Mouse (Mus musculus): ENCODE measurements at regions not wholly inside any gene's neighbourhood (a gene's known extent, or its start where the extent isn't known, plus 50 kb on each side); places are given as distances from the start of the nearest gene placed in this dataset.

GRCm38 (mm10) chr9:41532786-41533185 is 371.3 kb upstream of the Ubash3b start:
- no peak for ATAC-seq (ENCODE audit: insufficient number of reproducible peaks, insufficient read depth, low FRiP score, low TSS enrichment, low read depth)
- 0 out of 2 replicates have a peak overlapping the region, but pooled peaks have one; percentile 55 for H3K27ac ChIP-seq
- no peaks in the 10 kb centered on the region for H3K27me3 ChIP-seq
- no peaks in the 10 kb centered on the region for H3K9me3 ChIP-seq
- peaks cover 19% of the 10 kb centered on the region for H3K36me3 ChIP-seq
- peaks cover 17% of the 10 kb centered on the region for H3K4me1 ChIP-seq
- no peak overlapping the region for H3K9ac ChIP-seq
- no peak overlapping the region for H3K4me3 ChIP-seq
- H3K4me2 ChIP-seq: no peak overlapping the region
- WGBS: 80% methylated on average over 3 of the region's 3 CpGs

GRCm38 (mm10) chr9:41532290-41532689 is 370.8 kb upstream of the Ubash3b start:
- no peak overlapping the region for H3K4me3 ChIP-seq
- H3K27me3 ChIP-seq: no peaks in the 10 kb centered on the region
- no peak overlapping the region for H3K9ac ChIP-seq
- no peak overlapping the region for H3K27ac ChIP-seq
- ATAC-seq (ENCODE audit: insufficient number of reproducible peaks, insufficient read depth, low FRiP score, low TSS enrichment, low read depth): no peak
- H3K36me3 ChIP-seq: peaks cover 22% of the 10 kb centered on the region
- H3K4me1 ChIP-seq: peaks cover 17% of the 10 kb centered on the region
- H3K4me2 ChIP-seq: no peak overlapping the region
- no peaks in the 10 kb centered on the region for H3K9me3 ChIP-seq
- WGBS: 77% methylated on average over 7 of the region's 7 CpGs

- Histone ChIP-seq H3K27me3 (no peaks in the 10 kb centered on the region), H3K27ac (no peak overlapping the region), H3K36me3 (peaks cover 22% of the 10 kb centered on the region), H3K9me3 (no peaks in the 10 kb centered on the region), H3K9ac (no peak overlapping the region), H3K4me2 (no peak overlapping the region), H3K4me1 (peaks cover 17% of the 10 kb centered on the region), H3K4me3 (no peak overlapping the region)
- WGBS: 74% methylated on average over 6 of the region's 6 CpGs
- ATAC-seq (ENCODE audit: insufficient number of reproducible peaks, insufficient read depth, low FRiP score, low TSS enrichment, low read depth): no peak
These were observed 370.1 kb upstream of the Ubash3b start for GRCm38 (mm10) chr9:41531596-41531995.

GRCm38 (mm10) chr9:41526126-41526525 is 364.6 kb upstream of the Ubash3b start:
- Histone ChIP-seq H3K27me3 (no peaks in the 10 kb centered on the region), H3K4me1 (peaks cover 30% of the 10 kb centered on the region), H3K9ac (no peak overlapping the region), H3K36me3 (peaks cover 28% of the 10 kb centered on the region), H3K4me2 (peak overlapping the region; percentile 9; the same call in 1 of the 2 replicates), H3K9me3 (no peaks in the 10 kb centered on the region), H3K4me3 (no peak overlapping the region), H3K27ac (peak overlapping the region; percentile 88; the same call in 1 of the 2 replicates)
- ATAC-seq (ENCODE audit: insufficient number of reproducible peaks, insufficient read depth, low FRiP score, low TSS enrichment, low read depth): no peak
- WGBS: 58% methylated on average over 8 of the region's 8 CpGs

- H3K36me3 ChIP-seq: peaks cover 31% of the 10 kb centered on the region
- 69% methylated on average over 1 of the region's 1 CpGs for WGBS
- 0 out of 2 replicates have a peak overlapping the region, but pooled peaks have one; percentile 16 for H3K9ac ChIP-seq
- peak overlapping the region; percentile 88 for H3K27ac ChIP-seq
- peaks cover 30% of the 10 kb centered on the region for H3K4me1 ChIP-seq
- ATAC-seq (ENCODE audit: insufficient number of reproducible peaks, insufficient read depth, low FRiP score, low TSS enrichment, low read depth): no peak
- H3K4me2 ChIP-seq: no peak overlapping the region
- no peaks in the 10 kb centered on the region for H3K27me3 ChIP-seq
- no peak overlapping the region for H3K4me3 ChIP-seq
- no peaks in the 10 kb centered on the region for H3K9me3 ChIP-seq
These were observed 364.0 kb upstream of the Ubash3b start for GRCm38 (mm10) chr9:41525534-41525933.

- H3K4me2 ChIP-seq: 0 out of 2 replicates have a peak overlapping the region, but pooled peaks have one; percentile 14
- ATAC-seq (ENCODE audit: insufficient number of reproducible peaks, insufficient read depth, low FRiP score, low TSS enrichment, low read depth): peak; percentile 48; the same call in 1 of the 2 replicates
- peaks cover 30% of the 10 kb centered on the region for H3K36me3 ChIP-seq
- H3K4me3 ChIP-seq: no peak overlapping the region
- no peaks in the 10 kb centered on the region for H3K9me3 ChIP-seq
- H3K27ac ChIP-seq: peak overlapping the region; percentile 88
- H3K27me3 ChIP-seq: no peaks in the 10 kb centered on the region
- H3K9ac ChIP-seq: peak overlapping the region; percentile 49
- WGBS: 31% methylated on average over 7 of the region's 7 CpGs
- peaks cover 30% of the 10 kb centered on the region for H3K4me1 ChIP-seq
These were observed 363.1 kb upstream of the Ubash3b start for GRCm38 (mm10) chr9:41524591-41524990.

- Histone ChIP-seq H3K9me3 (no peaks in the 10 kb centered on the region), H3K4me2 (no peak overlapping the region), H3K27me3 (no peaks in the 10 kb centered on the region), H3K4me1 (peaks cover 30% of the 10 kb centered on the region), H3K36me3 (peaks cover 28% of the 10 kb centered on the region), H3K9ac (no peak overlapping the region), H3K27ac (peak overlapping the region; percentile 88), H3K4me3 (no peak overlapping the region)
- 93% methylated on average over 2 of the region's 2 CpGs for WGBS
- ATAC-seq (ENCODE audit: insufficient number of reproducible peaks, insufficient read depth, low FRiP score, low TSS enrichment, low read depth): no peak
These were observed 362.5 kb upstream of the Ubash3b start for GRCm38 (mm10) chr9:41523969-41524368.

- H3K4me3 ChIP-seq: no peak overlapping the region
- no peak for ATAC-seq (ENCODE audit: insufficient number of reproducible peaks, insufficient read depth, low FRiP score, low TSS enrichment, low read depth)
- no peak overlapping the region for H3K4me2 ChIP-seq
- peaks cover 29% of the 10 kb centered on the region for H3K36me3 ChIP-seq
- no peak overlapping the region for H3K27ac ChIP-seq
- no peak overlapping the region for H3K9ac ChIP-seq
- H3K4me1 ChIP-seq: peaks cover 35% of the 10 kb centered on the region
- 72% methylated on average over 1 of the region's 1 CpGs for WGBS
- H3K27me3 ChIP-seq: no peaks in the 10 kb centered on the region
- H3K9me3 ChIP-seq: no peaks in the 10 kb centered on the region
These were observed 360.8 kb upstream of the Ubash3b start for GRCm38 (mm10) chr9:41522302-41522701.

- 0 out of 2 replicates have a peak overlapping the region, but pooled peaks have one; percentile 18 for H3K27ac ChIP-seq
- no peak for ATAC-seq (ENCODE audit: insufficient number of reproducible peaks, insufficient read depth, low FRiP score, low TSS enrichment, low read depth)
- peaks cover 24% of the 10 kb centered on the region for H3K36me3 ChIP-seq
- no peaks in the 10 kb centered on the region for H3K9me3 ChIP-seq
- 64% methylated on average over 2 of the region's 2 CpGs for WGBS
- H3K4me2 ChIP-seq: no peak overlapping the region
- no peak overlapping the region for H3K9ac ChIP-seq
- H3K27me3 ChIP-seq: no peaks in the 10 kb centered on the region
- H3K4me3 ChIP-seq: no peak overlapping the region
- H3K4me1 ChIP-seq: peaks cover 31% of the 10 kb centered on the region
These were observed 356.3 kb upstream of the Ubash3b start for GRCm38 (mm10) chr9:41517787-41518186.

GRCm38 (mm10) chr9:41517053-41517696 is 355.7 kb upstream of the Ubash3b start:
- peaks cover 19% of the 10 kb centered on the region for H3K36me3 ChIP-seq
- peaks cover 31% of the 10 kb centered on the region for H3K4me1 ChIP-seq
- H3K4me2 ChIP-seq: no peak overlapping the region
- peak overlapping the region; percentile 18 for H3K27ac ChIP-seq
- H3K4me3 ChIP-seq: no peak overlapping the region
- H3K9ac ChIP-seq: no peak overlapping the region
- ATAC-seq (ENCODE audit: insufficient number of reproducible peaks, insufficient read depth, low FRiP score, low TSS enrichment, low read depth): no peak
- 71% methylated on average over 2 of the region's 2 CpGs for WGBS
- H3K9me3 ChIP-seq: no peaks in the 10 kb centered on the region
- no peaks in the 10 kb centered on the region for H3K27me3 ChIP-seq

GRCm38 (mm10) chr9:41515192-41515591 is 353.7 kb upstream of the Ubash3b start:
- no peaks in the 10 kb centered on the region for H3K9me3 ChIP-seq
- H3K27me3 ChIP-seq: no peaks in the 10 kb centered on the region
- H3K4me2 ChIP-seq: no peak overlapping the region
- no peak overlapping the region for H3K27ac ChIP-seq
- peaks cover 28% of the 10 kb centered on the region for H3K4me1 ChIP-seq
- no peak overlapping the region for H3K4me3 ChIP-seq
- H3K36me3 ChIP-seq: peaks cover 18% of the 10 kb centered on the region
- H3K9ac ChIP-seq: no peak overlapping the region
- ATAC-seq (ENCODE audit: insufficient number of reproducible peaks, insufficient read depth, low FRiP score, low TSS enrichment, low read depth): no peak

- H3K36me3 ChIP-seq: peaks cover 27% of the 10 kb centered on the region
- H3K4me3 ChIP-seq: no peak overlapping the region
- no peak overlapping the region for H3K9ac ChIP-seq
- WGBS: 45% methylated on average over 1 of the region's 1 CpGs
- H3K4me1 ChIP-seq: peaks cover 28% of the 10 kb centered on the region
- no peaks in the 10 kb centered on the region for H3K27me3 ChIP-seq
- H3K9me3 ChIP-seq: no peaks in the 10 kb centered on the region
- peak overlapping the region; percentile 11; the same call in 1 of the 2 replicates for H3K27ac ChIP-seq
- ATAC-seq (ENCODE audit: insufficient number of reproducible peaks, insufficient read depth, low FRiP score, low TSS enrichment, low read depth): no peak
- no peak overlapping the region for H3K4me2 ChIP-seq
These were observed 352.2 kb upstream of the Ubash3b start for GRCm38 (mm10) chr9:41513701-41514100.

Measured in embryonic facial prominence, embryonic 13.5 days (tissue).